Mouse (Mus musculus) frontal cortex, postnatal 14 days (tissue): Measurements from ENCODE around the gene Gga1.
A peak's percentile ranks its signal among the peaks of the same experiment; 100 is the strongest.

Source experiments
- DNase-seq, 2 experiments: peaks; one replicate each; pipeline ENCODE4 v3.0.0; 2022; ENCODE audit warnings: low spot score in 2 of 2

Gga1 gene

DNA sequence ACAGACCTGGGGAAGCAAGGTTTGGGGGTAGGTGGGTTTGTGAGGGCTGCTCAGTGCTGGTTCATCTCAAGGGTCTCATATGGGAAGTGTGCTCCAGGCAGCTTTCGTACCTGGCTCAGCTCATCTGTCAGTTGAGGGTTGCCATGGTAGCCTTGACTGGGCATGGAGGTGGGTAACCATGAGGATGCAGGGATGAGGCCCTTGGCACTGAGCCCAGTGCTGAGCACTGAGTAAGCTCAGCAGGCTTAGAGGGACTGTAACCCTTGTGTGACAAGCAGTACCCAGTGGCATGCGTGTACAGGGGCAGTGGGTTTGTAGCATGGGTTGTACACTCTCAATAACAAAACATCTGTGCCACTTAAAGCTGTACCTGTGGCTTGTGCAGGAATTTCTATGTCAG lies 61.0 kb downstream of the Gga1 start:
- no peak for DNase-seq

DNA sequence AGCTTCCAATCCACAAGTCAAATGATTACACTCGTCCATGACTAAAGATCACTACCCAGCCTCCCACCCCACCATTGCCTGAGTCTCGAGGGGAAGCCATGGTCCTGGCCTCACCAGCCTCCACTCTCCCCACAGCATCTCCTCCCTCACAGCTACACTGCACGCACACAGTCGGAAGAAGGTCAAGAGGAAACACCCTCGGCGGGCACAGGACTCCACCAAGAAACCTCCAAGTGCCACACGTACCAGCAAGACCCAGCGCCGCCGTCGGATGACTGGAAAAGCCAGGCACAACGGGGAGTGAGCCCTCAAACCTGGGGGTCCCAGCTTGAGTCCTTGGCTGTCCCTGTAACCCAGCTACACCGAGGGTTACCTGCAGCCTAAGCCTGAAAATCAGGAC lies 63.3 kb downstream of the Gga1 start:
- DNase-seq: no peak

DNA sequence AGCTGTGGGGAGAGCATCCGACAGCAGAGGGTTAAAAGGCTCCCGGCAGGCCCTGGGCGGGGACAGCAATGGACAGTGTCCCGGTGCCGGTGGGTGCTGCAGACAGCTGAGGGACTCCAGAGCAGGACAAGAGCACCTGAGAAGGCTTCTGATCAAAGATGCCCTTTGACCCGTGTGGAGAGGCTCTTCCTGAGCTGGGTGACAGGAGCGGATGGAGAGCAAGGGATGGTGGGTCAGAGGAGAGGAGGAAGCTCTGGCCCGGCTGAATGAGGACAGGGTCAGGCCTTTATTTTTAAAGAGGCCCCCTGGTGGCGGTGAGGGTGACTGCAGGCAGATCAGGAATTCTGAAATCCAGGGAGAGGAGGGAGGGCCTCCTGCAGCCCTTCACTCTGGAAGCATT lies 65.7 kb downstream of the Gga1 start:
- peak; percentile 67 to 75 for DNase-seq
